15 mouse cellular contexts compared by ENCODE assay signal in genomic region chr6:87523736-87524135, GRCm38 (mm10).
"Had no signal": no experiment of that assay in that cellular context is flagged by ENCODE, and none has a peak within 500 bp of the region (broad histone marks: within the 10 kb centered on the region; RNA-seq: fewer than 3 reads in every experiment).

No protein-coding gene starts in this region.

- H3K4me1 ChIP-seq: limb, embryonic 13.5 days; midbrain, embryonic 12.5 days; stomach, embryonic 15.5 days had no signal

- ATAC-seq: lung, postnatal 0 days had no signal

- DNase-seq: kidney, adult 11 months; kidney, adult 9 months; kidney, postnatal 36 days; layer of hippocampus, postnatal 36 days; left cerebral cortex, postnatal 4 days; lung, adult 2 months; lung, postnatal 36 days; right cerebral cortex, postnatal 14 days; thymus, postnatal 4 days had no signal

- H3K4me2 ChIP-seq: limb, embryonic 13.5 days; midbrain, embryonic 12.5 days; stomach, embryonic 15.5 days had no signal

- H3K9ac ChIP-seq: limb, embryonic 13.5 days; liver, embryonic 14.5 days; midbrain, embryonic 12.5 days; stomach, embryonic 15.5 days had no signal

- H3K27ac ChIP-seq: kidney, postnatal 0 days; limb, embryonic 13.5 days; liver, embryonic 14.5 days; midbrain, embryonic 12.5 days; stomach, embryonic 15.5 days had no signal

- H3K36me3 ChIP-seq: limb, embryonic 13.5 days; midbrain, embryonic 12.5 days; stomach, embryonic 15.5 days had no signal

- H3K4me3 ChIP-seq: limb, embryonic 13.5 days; midbrain, embryonic 12.5 days; stomach, embryonic 15.5 days had no signal

- H3K27me3 ChIP-seq: limb, embryonic 13.5 days; midbrain, embryonic 12.5 days; stomach, embryonic 15.5 days had no signal

- H3K9me3 ChIP-seq: limb, embryonic 13.5 days; midbrain, embryonic 12.5 days; stomach, embryonic 15.5 days had no signal
